Mouse (Mus musculus): ENCODE measurements around the gene Olfr539. TPM values are rescaled to one million over a fixed set of nuclear protein-coding genes. Genes with fewer than 3 reads are reported as not detected.

The Olfr539 gene
- polyA plus RNA-seq, 1 experiment from 2014 or later = not detected

DNA sequence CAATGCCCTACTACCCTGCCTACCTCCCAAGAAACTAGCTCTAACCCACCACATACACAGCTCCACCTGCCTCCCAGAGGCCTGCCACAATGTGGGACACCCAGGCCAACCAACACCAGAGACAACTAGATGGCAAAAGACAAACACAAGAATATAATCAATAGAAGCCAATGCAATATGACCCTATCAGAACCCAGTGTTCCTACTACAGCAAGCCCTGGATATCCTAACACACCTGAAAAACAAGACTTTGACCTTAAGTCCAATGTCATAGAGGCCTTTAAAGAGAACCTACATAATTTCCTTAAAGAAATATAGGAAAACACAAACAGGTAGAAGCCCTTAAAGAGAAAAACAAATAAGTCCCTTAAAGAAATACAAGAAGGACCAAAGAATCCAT lies 65.8 kb downstream of the Olfr539 start:
- Histone ChIP-seq H3K27ac (no peak overlapping the region), H3K4me1 (no peaks in the 10 kb centered on the region), H3K36me3 (no peaks in the 10 kb centered on the region), H3K27me3 (ENCODE audit: low read depth, poor library complexity, severe bottlenecking) (no peaks in the 10 kb centered on the region), H3K9me3 (replicated peaks) (no peaks in the 10 kb centered on the region), H3K4me3 (no peak overlapping the region)
- DNase-seq (ENCODE audit: low spot score) = no peak

Other genes with a start within 250 kb of the Olfr539 start
- not detected in 2 replicates for gene Olfr532, start 238.3 kb upstream of the Olfr539 start, polyA plus RNA-seq (2016; fragmentation: Nextera tagmentation; extraction: Ambion mirVana)
- gene Olfr533, start 196.6 kb upstream of the Olfr539 start, polyA plus RNA-seq (2016; fragmentation: Nextera tagmentation; extraction: Ambion mirVana) = not detected in 2 replicates
- not detected in 2 replicates for gene Olfr535, start 175.7 kb upstream of the Olfr539 start, polyA plus RNA-seq (2016; fragmentation: Nextera tagmentation; extraction: Ambion mirVana)
- not detected in 2 replicates for gene Olfr536, start 152.5 kb upstream of the Olfr539 start, polyA plus RNA-seq (2016; fragmentation: Nextera tagmentation; extraction: Ambion mirVana)
- not detected in 2 replicates for gene Olfr538, start 92.0 kb upstream of the Olfr539 start, polyA plus RNA-seq (2016; fragmentation: Nextera tagmentation; extraction: Ambion mirVana)
- gene Olfr46, start 58.7 kb upstream of the Olfr539 start, polyA plus RNA-seq (2016; fragmentation: Nextera tagmentation; extraction: Ambion mirVana) = not detected in 2 replicates
- gene Olfr61, start 31.0 kb upstream of the Olfr539 start, polyA plus RNA-seq (2016; fragmentation: Nextera tagmentation; extraction: Ambion mirVana) = not detected in 2 replicates
- gene Olfr53, start 13.5 kb upstream of the Olfr539 start, polyA plus RNA-seq (2016; fragmentation: Nextera tagmentation; extraction: Ambion mirVana) = not detected in 2 replicates
- 0.03 TPM in 1 of 2 replicates, not detected in the other for gene Olfr45, start 22.0 kb downstream of the Olfr539 start, polyA plus RNA-seq (2016; fragmentation: Nextera tagmentation; extraction: Ambion mirVana)
- gene Olfr541, start 37.3 kb downstream of the Olfr539 start, polyA plus RNA-seq (2016; fragmentation: Nextera tagmentation; extraction: Ambion mirVana) = not detected in 2 replicates
- 0.09 TPM in 2 replicates for gene Cyp2e1, start 103.8 kb downstream of the Olfr539 start, polyA plus RNA-seq (2016; fragmentation: Nextera tagmentation; extraction: Ambion mirVana)
- 0.10 and 0.23 TPM in 2 replicates for gene Syce1, start 127.9 kb downstream of the Olfr539 start, polyA plus RNA-seq (2016; fragmentation: Nextera tagmentation; extraction: Ambion mirVana)
- 2.1 and 2.2 TPM in 2 replicates for gene Zfp941, start 162.2 kb downstream of the Olfr539 start, polyA plus RNA-seq (2016; fragmentation: Nextera tagmentation; extraction: Ambion mirVana)
- 0.75 and 0.95 TPM in 2 replicates for gene Urah, start 175.1 kb downstream of the Olfr539 start, polyA plus RNA-seq (2016; fragmentation: Nextera tagmentation; extraction: Ambion mirVana)
- not detected in 2 replicates for gene Scgb1c1, start 185.6 kb downstream of the Olfr539 start, polyA plus RNA-seq (2016; fragmentation: Nextera tagmentation; extraction: Ambion mirVana)
- gene Odf3, start 187.9 kb downstream of the Olfr539 start, polyA plus RNA-seq (2016; fragmentation: Nextera tagmentation; extraction: Ambion mirVana) = not detected in 2 replicates
- gene Gm45785, start 196.4 kb downstream of the Olfr539 start, polyA plus RNA-seq (2016; fragmentation: Nextera tagmentation; extraction: Ambion mirVana) = not detected in 2 replicates
- 45.2 and 54.2 TPM in 2 replicates for gene Ric8a, start 197.0 kb downstream of the Olfr539 start, polyA plus RNA-seq (2016; fragmentation: Nextera tagmentation; extraction: Ambion mirVana)
- 23.0 and 26.1 TPM in 2 replicates for gene Bet1l, start 197.6 kb downstream of the Olfr539 start, polyA plus RNA-seq (2016; fragmentation: Nextera tagmentation; extraction: Ambion mirVana)
- gene Psmd13, start 222.0 kb downstream of the Olfr539 start, polyA plus RNA-seq (2016; fragmentation: Nextera tagmentation; extraction: Ambion mirVana) = 353 and 364 TPM in 2 replicates
- gene Sirt3, start 222.4 kb downstream of the Olfr539 start, polyA plus RNA-seq (2016; fragmentation: Nextera tagmentation; extraction: Ambion mirVana) = 25.4 and 27.6 TPM in 2 replicates
- 0.49 TPM in 1 of 2 replicates, not detected in the other for gene Cox8b, start 240.5 kb downstream of the Olfr539 start, polyA plus RNA-seq (2016; fragmentation: Nextera tagmentation; extraction: Ambion mirVana)